In the genomic region with DNA sequence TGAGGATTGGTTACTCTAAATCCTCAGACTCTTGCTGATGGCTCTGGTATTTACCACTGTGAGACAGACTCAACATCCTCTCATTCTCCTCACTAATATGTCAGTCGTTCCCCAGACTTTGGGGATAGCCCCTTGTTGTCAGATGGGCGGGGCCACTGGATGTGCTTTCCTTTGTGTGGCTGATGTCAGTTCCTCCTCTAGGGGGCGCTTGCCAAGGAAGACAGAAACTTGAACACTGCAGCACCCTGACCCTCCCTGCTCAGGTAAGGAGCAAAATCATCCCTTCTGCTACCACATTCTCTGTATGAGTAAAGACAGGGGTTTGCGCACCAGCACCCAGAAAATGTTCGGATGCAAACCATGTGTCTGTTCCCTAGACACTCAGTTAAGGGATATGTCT, we compare ENCODE assay signal across 11 mouse cellular contexts.
DNase-seq lines count a peak whose midpoint lies in the region; ATAC-seq and TF ChIP-seq lines count a peak whose summit lies in the region.
"Had no signal": no experiment of that assay in that cellular context is flagged by ENCODE, and none has a peak within 500 bp of the region (broad histone marks: within the 10 kb centered on the region; RNA-seq: fewer than 3 reads in every experiment).

No protein-coding gene starts in this region.

- no peak for ATAC-seq in hindbrain, embryonic 11.5 days (ENCODE audit: low FRiP score)
- ATAC-seq in hindbrain, embryonic 13.5 days (ENCODE audit: low FRiP score), result no peak
- ATAC-seq in midbrain, postnatal 0 days (ENCODE audit: low FRiP score), result no peak
- ATAC-seq in midbrain, embryonic 11.5 days (ENCODE audit: low FRiP score), result no peak
- ATAC-seq in granulocyte monocyte progenitor cell, adult 5-6 weeks (replicated peaks; ENCODE audit: poor library complexity, severe bottlenecking), result 0 out of 2 replicates have a peak, but pooled peaks have one; percentile 35
- no peak for ATAC-seq in activated CD4-positive, CD25-positive, alpha-beta regulatory T cell, adult 4 months
- ATAC-seq: forebrain, embryonic 14.5 days had no signal

- H3K36me3 ChIP-seq in hindbrain, embryonic 11.5 days (ENCODE audit: control insufficient read depth, insufficient read depth, low read length), result no peaks in the 10 kb centered on the region
- H3K36me3 ChIP-seq in hindbrain, embryonic 13.5 days, result no peaks in the 10 kb centered on the region
- no peaks in the 10 kb centered on the region for H3K36me3 ChIP-seq in midbrain, postnatal 0 days (ENCODE audit: insufficient read depth, low read length)
- H3K36me3 ChIP-seq in midbrain, embryonic 11.5 days (ENCODE audit: control insufficient read depth, insufficient read depth, low read length), result no peaks in the 10 kb centered on the region
- H3K36me3 ChIP-seq: limb, embryonic 12.5 days; neural tube, embryonic 13.5 days had no signal

- WGBS in hindbrain, embryonic 11.5 days, result 66% methylated on average over 5 of the region's 5 CpGs
- 63% methylated on average over 5 of the region's 5 CpGs for WGBS in hindbrain, embryonic 13.5 days
- WGBS in midbrain, postnatal 0 days, result 66% methylated on average over 5 of the region's 5 CpGs
- 63% methylated on average over 5 of the region's 5 CpGs for WGBS in midbrain, embryonic 11.5 days

- TF ChIP-seq CTCF in midbrain, postnatal 0 days (IDR thresholded peaks at IDR 0.05), result peak; percentile 41

- H3K27me3 ChIP-seq in hindbrain, embryonic 11.5 days (ENCODE audit: control insufficient read depth, insufficient read depth, low read length), result no peaks in the 10 kb centered on the region
- H3K27me3 ChIP-seq in hindbrain, embryonic 13.5 days, result no peaks in the 10 kb centered on the region
- H3K27me3 ChIP-seq in midbrain, postnatal 0 days (ENCODE audit: insufficient read depth, low read length), result no peaks in the 10 kb centered on the region
- no peaks in the 10 kb centered on the region for H3K27me3 ChIP-seq in midbrain, embryonic 11.5 days (ENCODE audit: control insufficient read depth, insufficient read depth, low read length)
- H3K27me3 ChIP-seq: limb, embryonic 12.5 days; neural tube, embryonic 13.5 days had no signal

- no peaks in the 10 kb centered on the region for H3K9me3 ChIP-seq in hindbrain, embryonic 11.5 days (ENCODE audit: control insufficient read depth, low read length)
- no peaks in the 10 kb centered on the region; the same call in 1 of the 2 replicates for H3K9me3 ChIP-seq in hindbrain, embryonic 13.5 days
- no peaks in the 10 kb centered on the region for H3K9me3 ChIP-seq in midbrain, postnatal 0 days (ENCODE audit: low read length)
- H3K9me3 ChIP-seq in midbrain, embryonic 11.5 days (ENCODE audit: control insufficient read depth, low read length), result no peaks in the 10 kb centered on the region
- H3K9me3 ChIP-seq: limb, embryonic 12.5 days; neural tube, embryonic 13.5 days had no signal

- no peak overlapping the region for H3K27ac ChIP-seq in hindbrain, embryonic 11.5 days (ENCODE audit: low read depth, low read length)
- H3K27ac ChIP-seq in hindbrain, embryonic 13.5 days, result no peak overlapping the region
- H3K27ac ChIP-seq in midbrain, postnatal 0 days (ENCODE audit: low read depth, low read length), result no peak overlapping the region
- H3K27ac ChIP-seq in midbrain, embryonic 11.5 days (ENCODE audit: low read depth, low read length), result no peak overlapping the region
- H3K27ac ChIP-seq: limb, embryonic 12.5 days; neural tube, embryonic 13.5 days had no signal

- no peak overlapping the region for H3K9ac ChIP-seq in hindbrain, embryonic 11.5 days (ENCODE audit: low read depth, low read length)
- no peak overlapping the region for H3K9ac ChIP-seq in hindbrain, embryonic 13.5 days
- no peak overlapping the region for H3K9ac ChIP-seq in midbrain, postnatal 0 days (replicated peaks; ENCODE audit: low read length, poor library complexity, severe bottlenecking)
- H3K9ac ChIP-seq in midbrain, embryonic 11.5 days (ENCODE audit: low read length), result no peak overlapping the region
- H3K9ac ChIP-seq: limb, embryonic 12.5 days; neural tube, embryonic 13.5 days had no signal

- no peak overlapping the region for H3K4me2 ChIP-seq in hindbrain, embryonic 11.5 days (replicated peaks; ENCODE audit: low read depth, low read length)
- H3K4me2 ChIP-seq in hindbrain, embryonic 13.5 days, result no peak overlapping the region
- H3K4me2 ChIP-seq in midbrain, postnatal 0 days (ENCODE audit: low read depth, low read length, poor library complexity, severe bottlenecking), result no peak overlapping the region
- no peak overlapping the region for H3K4me2 ChIP-seq in midbrain, embryonic 11.5 days
- H3K4me2 ChIP-seq: limb, embryonic 12.5 days; neural tube, embryonic 13.5 days had no signal

- DNase-seq in hindbrain, embryonic 11.5 days (ENCODE audit: low spot score), result peak; percentile 19
- no peak for DNase-seq in midbrain, postnatal 0 days (ENCODE audit: low spot score)
- DNase-seq in midbrain, embryonic 11.5 days (ENCODE audit: low spot score, missing footprints), result no peak
- peak; percentile 9 for DNase-seq in thymus, postnatal 14 days
- no peak for DNase-seq in spleen, postnatal 4 days (ENCODE audit: low spot score in 2 of 2)

- no peak overlapping the region for H3K4me3 ChIP-seq in hindbrain, embryonic 11.5 days (ENCODE audit: low read depth, low read length)
- H3K4me3 ChIP-seq in hindbrain, embryonic 13.5 days, result no peak overlapping the region
- H3K4me3 ChIP-seq in midbrain, postnatal 0 days (ENCODE audit: low read depth, low read length), result no peak overlapping the region
- H3K4me3 ChIP-seq in midbrain, embryonic 11.5 days (ENCODE audit: low read depth, low read length), result no peak overlapping the region
- H3K4me3 ChIP-seq: limb, embryonic 12.5 days; neural tube, embryonic 13.5 days had no signal

- H3K4me1 ChIP-seq in hindbrain, embryonic 11.5 days (replicated peaks; ENCODE audit: control insufficient read depth, insufficient read depth, low read length), result no peaks in the 10 kb centered on the region
- H3K4me1 ChIP-seq in hindbrain, embryonic 13.5 days (replicated peaks), result peaks cover 30% of the 10 kb centered on the region
- H3K4me1 ChIP-seq in midbrain, postnatal 0 days (ENCODE audit: insufficient read depth, low read length), result peaks cover 6% of the 10 kb centered on the region; the same call in 1 of the 2 replicates
- no peaks in the 10 kb centered on the region for H3K4me1 ChIP-seq in midbrain, embryonic 11.5 days (ENCODE audit: control insufficient read depth, insufficient read depth, low read length)

Comparison
In these comparisons a context has a peak if more than half of its experiments do, and no peak if none do; other contexts are left out.
1. DNase-seq: peak in hindbrain, embryonic 11.5 days (single experiment) and thymus, postnatal 14 days (single experiment); none in midbrain, postnatal 0 days (single experiment), midbrain, embryonic 11.5 days (single experiment) and spleen, postnatal 4 days (0 of 2).